Mouse (Mus musculus) midbrain, postnatal 0 days (tissue): Measurements from ENCODE around the gene Tmtc2. TPM values are rescaled to one million over a fixed set of nuclear protein-coding genes. Genes with fewer than 3 reads are reported as not detected.

Experiments
- ATAC-seq: fragments of 200-750 bp; cut with Nextera tagmentation; 2 replicates; pipeline ENCODE4 v1.8.0; 2017; ENCODE audit warnings: moderate number of reproducible peaks, mild to moderate bottlenecking, moderate TSS enrichment, moderate library complexity; ENCODE audit not compliant: low FRiP score
- DNase-seq: peaks from one replicate; pipeline ENCODE4 v3.0.0-alpha.2; 2015; ENCODE audit warnings: low spot score
- H3K27ac ChIP-seq: fragments of 300-500 bp; sonication (generic); 2 replicates; pipeline ENCODE4 v1.5.1; 2014; ENCODE audit warnings: low read depth, mild to moderate bottlenecking, low read length, mixed read lengths
- H3K27me3 ChIP-seq: fragments of 300-500 bp; sonication (generic); 2 replicates; pipeline ENCODE4 v1.6.1; 2014; ENCODE audit warnings: low read length, control low read depth, mixed read lengths; ENCODE audit not compliant: insufficient read depth
- H3K36me3 ChIP-seq: fragments of 300-500 bp; sonication (generic); 2 replicates; pipeline ENCODE4 v1.6.1; 2014; ENCODE audit warnings: low read length, control low read depth, mixed read lengths; ENCODE audit not compliant: insufficient read depth
- H3K4me1 ChIP-seq: fragments of 300-500 bp; sonication (generic); 2 replicates; pipeline ENCODE4 v1.6.1; 2014; ENCODE audit warnings: mild to moderate bottlenecking, control low read depth, antibody characterized with exemption, low read length, mixed read lengths; ENCODE audit not compliant: insufficient read depth
- H3K4me2 ChIP-seq: fragments of 300-500 bp; sonication (generic); 2 replicates; pipeline ENCODE4 v1.6.1; 2014; ENCODE audit warnings: low read depth, mild to moderate bottlenecking, low read length, mixed read lengths; ENCODE audit not compliant: poor library complexity, severe bottlenecking
- H3K4me3 ChIP-seq: fragments of 300-500 bp; sonication (generic); 2 replicates; pipeline ENCODE4 v1.5.1; 2014; ENCODE audit warnings: low read depth, mild to moderate bottlenecking, low read length, moderate library complexity
- H3K9ac ChIP-seq: fragments of 300-500 bp; sonication (generic); replicated peaks from 2 replicates; pipeline ENCODE4 v1.6.1; 2014; ENCODE audit warnings: mild to moderate bottlenecking, low read length, moderate library complexity, mixed read lengths; ENCODE audit not compliant: poor library complexity, severe bottlenecking
- H3K9me3 ChIP-seq: fragments of 300-500 bp; sonication (generic); 2 replicates; pipeline ENCODE4 v1.6.1; 2016; ENCODE audit warnings: low read length, control low read depth
- CTCF ChIP-seq: IDR thresholded peaks from 2 replicates; pipeline ENCODE4 v1.5.1; 2016; ENCODE audit warnings: antibody characterized with exemption, mild to moderate bottlenecking
- WGBS: fragments of 180-500 bp; shearing (Covaris S2); extraction: QIAGEN DNeasy Blood & Tissue Kit; methylation state at CpG from one replicate; pipeline ENCODE4 v1.1.7; 2014; 5-methylcytosine and 5-hydroxymethylcytosine counted together
- polyA plus RNA-seq: library from polyadenylated mRNA; unstranded; fragments of >200 nt; fragmentation: Nextera tagmentation; extraction: Ambion mirVana; gene quantifications from 2 replicates; pipeline ENCODE4 v1.2.1, GENCODE M21; 2015
- total RNA-seq: library from RNA; depleted of rRNA; stranded (reverse); fragments of >200 nt; gene quantifications from 2 replicates; pipeline ENCODE4 v1.2.3, GENCODE M21; 2014

The Tmtc2 gene
- total and polyA plus RNA-seq, 2 experiments from 2014 or later, result 5.3 to 12.9 TPM

DNA sequence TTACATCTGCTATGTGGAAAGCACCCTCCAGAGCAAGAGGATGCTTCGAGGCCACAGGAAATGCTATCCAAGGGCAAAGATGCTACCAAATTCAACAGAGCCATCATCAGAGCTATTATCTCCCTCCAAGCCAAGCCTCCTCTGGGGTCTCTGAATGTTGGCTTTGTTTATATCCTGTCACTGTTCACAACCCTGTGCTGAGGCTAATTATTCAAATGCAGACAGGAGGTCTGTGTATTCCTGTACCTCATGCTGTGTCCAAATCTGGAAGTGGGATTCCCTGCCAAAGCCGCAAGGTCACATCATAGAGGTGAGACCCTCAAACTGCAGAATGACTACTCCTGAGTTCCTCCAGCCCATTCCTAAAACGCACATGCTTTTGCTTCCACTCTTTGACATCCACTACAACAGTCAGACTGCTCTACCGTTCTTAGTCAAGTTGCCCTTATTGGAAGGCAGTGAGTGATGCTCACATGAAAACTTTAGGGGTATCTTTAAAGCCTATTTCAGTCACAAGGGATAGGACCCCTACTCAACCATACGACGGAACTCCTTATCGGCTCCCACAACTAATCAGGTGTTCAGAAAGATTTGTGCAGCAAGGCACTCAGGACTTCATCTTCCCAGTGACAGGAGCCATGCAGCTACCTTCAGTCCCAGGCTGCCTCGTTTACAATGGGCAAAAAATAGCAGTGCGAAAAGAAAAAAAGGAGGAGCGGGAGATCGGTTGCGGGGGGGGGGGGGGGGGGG, 64.9 kb downstream of the Tmtc2 start:
- Histone ChIP-seq H3K36me3 (no peaks in the 10 kb centered on the region), H3K4me1 (0 out of 2 replicates have a peak, but pooled peaks cover 2% of the 10 kb centered on the region), H3K9me3 (no peaks in the 10 kb centered on the region), H3K4me2 (peak overlapping the region; percentile 22; the same call in 1 of the 2 replicates), H3K27me3 (no peaks in the 10 kb centered on the region), H3K27ac (no peak overlapping the region), H3K4me3 (no peak overlapping the region; the same call in 1 of the 2 replicates), H3K9ac (no peak overlapping the region)
- peak; percentile 53; the same call in 1 of the 2 replicates for ATAC-seq
- no peak for TF ChIP-seq CTCF
- 41% methylated on average over 9 of the region's 12 CpGs for WGBS
- DNase-seq, result peak; percentile 79

- Histone ChIP-seq H3K4me1 (0 out of 2 replicates have a peak, but pooled peaks cover 2% of the 10 kb centered on the region), H3K4me3 (no peak overlapping the region), H3K36me3 (no peaks in the 10 kb centered on the region), H3K27ac (no peak overlapping the region), H3K9ac (no peak overlapping the region), H3K4me2 (no peak overlapping the region), H3K9me3 (no peaks in the 10 kb centered on the region), H3K27me3 (no peaks in the 10 kb centered on the region)
- TF ChIP-seq CTCF, result no peak
- ATAC-seq, result no peak
- no peak for DNase-seq
- 76% methylated on average over 3 of the region's 3 CpGs for WGBS
Measured at GRCm38 (mm10) chr10:105507982-105508786, 66.1 kb downstream of the Tmtc2 start.

DNA sequence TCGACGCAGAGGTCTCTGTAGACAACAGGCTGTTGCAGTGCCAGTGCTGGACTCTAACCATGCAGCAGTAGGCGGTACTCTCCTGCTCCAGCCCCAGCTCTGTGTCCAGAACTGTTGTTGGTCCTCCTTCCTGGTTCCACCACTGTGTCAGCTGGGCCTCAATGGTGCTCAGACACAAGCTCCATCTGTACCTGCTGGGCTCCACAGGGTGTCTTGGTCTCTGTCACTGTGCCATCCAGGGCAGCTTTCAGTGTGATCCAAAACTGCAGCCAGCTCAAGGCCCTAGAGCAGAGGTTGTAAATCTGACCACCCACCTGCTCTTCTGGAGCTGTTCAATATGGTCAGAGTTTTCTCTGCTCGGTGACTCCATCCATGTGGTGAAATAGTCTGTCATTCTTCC, 68.2 kb downstream of the Tmtc2 start:
- no peaks in the 10 kb centered on the region for H3K36me3 ChIP-seq
- H3K9me3 ChIP-seq, result no peaks in the 10 kb centered on the region
- no peak overlapping the region for H3K9ac ChIP-seq
- H3K4me3 ChIP-seq, result no peak overlapping the region
- WGBS, result 90% methylated on average over 4 of the region's 4 CpGs
- H3K4me2 ChIP-seq, result no peak overlapping the region
- no peaks in the 10 kb centered on the region for H3K27me3 ChIP-seq
- no peak for TF ChIP-seq CTCF
- H3K4me1 ChIP-seq, result no peaks in the 10 kb centered on the region
- no peak overlapping the region for H3K27ac ChIP-seq
- DNase-seq, result no peak
- ATAC-seq, result 0 out of 2 replicates have a peak, but pooled peaks have one; percentile 2

GRCm38 (mm10) chr10:105504472-105504871, 69.8 kb downstream of the Tmtc2 start:
- Histone ChIP-seq H3K4me1 (no peaks in the 10 kb centered on the region), H3K4me2 (no peak overlapping the region), H3K9me3 (no peaks in the 10 kb centered on the region), H3K9ac (no peak overlapping the region), H3K4me3 (no peak overlapping the region), H3K27ac (no peak overlapping the region), H3K36me3 (no peaks in the 10 kb centered on the region), H3K27me3 (no peaks in the 10 kb centered on the region)
- DNase-seq (no peak), ATAC-seq (no peak)
- 88% methylated on average over 2 of the region's 2 CpGs for WGBS
- no peak for TF ChIP-seq CTCF

DNA sequence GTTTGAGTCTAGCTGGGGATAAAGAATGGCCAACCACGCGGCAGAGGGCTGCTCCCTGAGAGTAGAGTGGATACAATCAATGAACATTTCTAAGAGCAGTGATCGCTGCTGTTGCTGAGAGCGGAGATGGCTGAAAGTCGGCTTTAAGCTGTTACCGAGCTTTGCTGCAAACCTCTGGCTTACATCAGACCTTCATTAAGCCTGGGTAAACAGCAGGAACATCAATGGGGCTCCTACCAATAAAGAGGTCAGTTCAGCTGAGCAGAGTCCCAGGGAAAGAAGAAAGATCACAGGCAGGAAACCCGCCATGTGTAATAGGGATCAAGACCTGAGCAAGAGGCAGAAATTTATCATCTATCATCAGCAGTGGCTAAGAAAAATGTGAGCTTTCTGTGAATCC, 72.5 kb downstream of the Tmtc2 start:
- Histone ChIP-seq H3K4me3 (no peak overlapping the region), H3K9ac (no peak overlapping the region), H3K9me3 (no peaks in the 10 kb centered on the region), H3K27me3 (no peaks in the 10 kb centered on the region), H3K36me3 (no peaks in the 10 kb centered on the region), H3K4me1 (no peaks in the 10 kb centered on the region), H3K4me2 (no peak overlapping the region), H3K27ac (no peak overlapping the region)
- ATAC-seq (no peak), DNase-seq (no peak)
- TF ChIP-seq CTCF, result no peak
- 67% methylated on average over 7 of the region's 7 CpGs for WGBS

- Histone ChIP-seq H3K4me1 (no peaks in the 10 kb centered on the region), H3K4me2 (no peak overlapping the region), H3K9ac (no peak overlapping the region), H3K9me3 (no peaks in the 10 kb centered on the region), H3K4me3 (no peak overlapping the region), H3K36me3 (no peaks in the 10 kb centered on the region), H3K27me3 (no peaks in the 10 kb centered on the region), H3K27ac (no peak overlapping the region)
- DNase-seq (no peak), ATAC-seq (no peak)
- WGBS, result 81% methylated on average over 4 of the region's 4 CpGs
- TF ChIP-seq CTCF, result no peak
Measured at GRCm38 (mm10) chr10:105500482-105500881, 73.8 kb downstream of the Tmtc2 start.
